Mouse (Mus musculus): ENCODE measurements around the gene Olfr1115.
"Not testable (repeated sequence)": the region's sequence is repeated elsewhere in the genome, so short reads cannot be mapped to it uniquely, and the experiment has no call there.

- TF ChIP-seq CTCF (IDR thresholded peaks at IDR 0.05; ENCODE audit: low read depth, low read length); POLR2A (IDR thresholded peaks at IDR 0.05; ENCODE audit: insufficient read depth, low read length): not testable (repeated sequence)
These were observed 46.2 kb downstream of the Olfr1115 start for GRCm38 (mm10) chr2:87293977-87294376.

Measured in ES-Bruce4 (cell line).